Mouse (Mus musculus): Measurements from ENCODE around the gene Ppp1r26. TPM values are rescaled to one million over a fixed set of nuclear protein-coding genes. Genes with fewer than 3 reads are reported as not detected.

Ppp1r26 gene
- total RNA-seq (2023): under 1 TPM; 0.26 to 0.40 TPM

GRCm38 (mm10) chr2:28446515-28447314 lies at the start of gene Ppp1r26:
Gene Ppp1r26 (plus strand): TSS chr2:28446800.

DNA sequence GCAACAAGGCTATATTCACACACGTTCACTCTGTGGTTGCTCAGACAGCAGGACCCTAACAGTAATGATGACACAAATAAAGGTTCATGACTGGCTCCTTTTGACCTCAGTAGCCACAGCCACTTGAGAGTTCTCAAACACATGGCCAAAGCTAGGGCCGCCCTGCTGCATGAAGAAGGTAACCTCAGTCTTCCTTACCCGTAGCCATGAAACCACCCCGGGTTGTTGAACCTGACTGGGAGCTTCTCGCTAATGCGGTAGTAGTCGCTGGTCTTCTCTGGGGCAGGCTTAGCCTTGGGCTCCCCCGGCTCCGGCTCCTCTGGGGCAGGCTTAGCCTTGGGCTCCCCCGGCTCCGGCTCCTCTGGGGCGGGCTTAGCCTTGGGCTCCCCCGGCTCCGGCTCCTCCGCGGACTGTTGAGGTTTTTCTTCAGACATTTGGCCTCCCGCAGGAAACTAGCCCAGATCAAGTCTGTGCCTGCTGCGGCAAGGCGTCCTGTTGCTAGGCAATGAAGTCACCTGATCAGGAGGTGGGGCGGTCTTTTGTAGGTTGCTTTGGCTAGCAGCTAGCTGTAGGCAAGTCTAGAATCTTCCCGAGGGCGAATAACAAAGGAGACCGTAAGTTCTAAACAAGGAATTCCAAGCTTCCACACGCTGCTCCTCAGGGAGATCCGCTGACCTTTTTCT lies 19.4 kb downstream of the Ppp1r26 start, which contains the start of gene 1700007K13Rik:
TSS of gene 1700007K13Rik (minus strand) at position 497 of the 683 bp plus-strand sequence.

GRCm38 (mm10) chr2:28467860-28468485 lies 21.4 kb downstream of the Ppp1r26 start, which contains the start of gene Mrps2:
Gene Mrps2 (plus strand): TSS chr2:28468066.

DNA sequence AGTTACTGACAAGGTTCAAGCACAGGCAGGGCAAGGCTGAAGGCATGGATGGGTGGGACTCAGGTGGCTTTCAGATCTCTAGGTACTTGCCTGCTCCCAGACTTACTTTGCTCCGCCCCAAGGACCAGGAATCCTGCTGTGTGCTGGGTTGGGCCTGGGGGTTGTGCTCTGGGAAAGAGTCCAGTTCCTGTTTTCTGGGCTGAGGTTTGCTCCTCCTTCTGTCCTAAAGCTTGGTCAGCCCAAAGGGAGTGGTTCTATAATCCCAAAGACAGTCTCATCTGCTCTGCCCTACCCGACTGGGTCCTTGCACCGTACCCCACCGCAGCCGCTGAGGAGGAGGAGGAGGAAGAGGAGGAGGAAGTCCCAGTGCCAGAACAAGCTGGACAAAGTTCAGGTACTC lies 50.1 kb downstream of the Ppp1r26 start, which contains the start of gene Gbgt1:
TSS of gene Gbgt1 (plus strand) at position 221 of the 400 bp plus-strand sequence.

Other genes starting within 250 kb of the Ppp1r26 start
- gene 1700007K13Rik, start 19.5 kb downstream of the Ppp1r26 start, total RNA-seq (2023): not detected
- gene Mrps2, start 21.3 kb downstream of the Ppp1r26 start, total RNA-seq (2023): 10 to 100 TPM; 13.7 to 16.0 TPM
- gene Gbgt1, start 50.1 kb downstream of the Ppp1r26 start, total RNA-seq (2023): 10 to 100 TPM in 1 of 2 experiments, 1 to 10 TPM in 1; 7.7 to 11.8 TPM
- 1 to 10 TPM; 1.9 to 4.1 TPM for gene Gm10134, start 59.3 kb downstream of the Ppp1r26 start, total RNA-seq (2023)
- gene Ralgds, start 66.3 kb downstream of the Ppp1r26 start, total RNA-seq (2023): 10 to 100 TPM; 19.7 to 27.9 TPM
- gene Cel, start 116.6 kb downstream of the Ppp1r26 start, total RNA-seq (2023): not detected
- 10 to 100 TPM; 14.7 to 15.2 TPM for gene Gtf3c5, start 137.0 kb downstream of the Ppp1r26 start, total RNA-seq (2023)
- gene Gfi1b, start 175.2 kb downstream of the Ppp1r26 start, total RNA-seq (2023): 10 to 100 TPM in 1 of 2 experiments, 1 to 10 TPM in 1; 4.3 to 15.3 TPM
- gene Tsc1, start 194.4 kb downstream of the Ppp1r26 start, total RNA-seq (2023): 10 to 100 TPM; 13.3 to 18.2 TPM

All from neutrophil, adult 59 days (primary cell).